Mouse (Mus musculus) heart, adult 2 months (tissue): ENCODE data around the gene Zfp385a.

Source experiments
- CTCF ChIP-seq: fragments of 200-600 bp; IDR thresholded peaks from 2 replicates; pipeline ENCODE4 v1.8.1; 2022; ENCODE audit warnings: antibody characterized with exemption, mild to moderate bottlenecking, moderate library complexity
- EP300 ChIP-seq: fragments of 200-500 bp; IDR thresholded peaks from 2 replicates; pipeline ENCODE4 v1.6.1; 2011; ENCODE audit warnings: low read depth, low read length, control low read depth; ENCODE audit not compliant: insufficient read depth

GRCm38 (mm10) chr15:103298026-103298425, 41.9 kb downstream of the Zfp385a start:
- TF ChIP-seq EP300, result no peak
- no peak for TF ChIP-seq CTCF
